Mouse (Mus musculus) CH12.LX (cell line): ENCODE measurements around the gene Mrln. TPM values are rescaled to one million over a fixed set of nuclear protein-coding genes. Genes with fewer than 3 reads are reported as not detected.

Experiments used
- DNase-seq: peaks from one replicate; pipeline ENCODE4 v3.0.0-alpha.2; 2013; ENCODE audit errors: extremely low read depth
- H3K27ac ChIP-seq: 2 replicates; pipeline ENCODE4 v1.5.1; 2012; ENCODE audit warnings: low read depth, mild to moderate bottlenecking, control low read depth, moderate library complexity; ENCODE audit not compliant: insufficient read depth
- H3K27me3 ChIP-seq: replicated peaks from 2 replicates; pipeline ENCODE3; 2012; ENCODE audit warnings: inconsistent platforms
- H3K36me3 ChIP-seq, 2 experiments: replicated peaks in 1 of 2; 2 replicates each; pipeline versions ENCODE3 to v1.6.1; 2012; ENCODE audit warnings: inconsistent platforms in 1 of 2, low read length in 1 of 2, mild to moderate bottlenecking in 1 of 2, mixed read lengths in 1 of 2, moderate library complexity in 1 of 2; ENCODE audit not compliant: control insufficient read depth in 1 of 2, insufficient read depth in 1 of 2
- H3K4me1 ChIP-seq, 2 experiments: 2 replicates each; pipeline ENCODE4 v1.6.1; 2012; ENCODE audit warnings: inconsistent platforms in 1 of 2, moderate library complexity in 1 of 2; ENCODE audit not compliant: insufficient read depth in 2 of 2, control insufficient read depth in 1 of 2
- H3K4me2 ChIP-seq: 2 replicates; pipeline ENCODE4 v1.6.1; 2012; ENCODE audit warnings: low read depth, mild to moderate bottlenecking, control low read depth; ENCODE audit not compliant: poor library complexity, insufficient read depth, severe bottlenecking
- H3K4me3 ChIP-seq, 3 experiments: fragments of 150-350 bp in 1 of 3; sonication (generic) in 1 of 3; replicated peaks in 1 of 3; 2 replicates each; pipeline versions ENCODE3 to v1.5.1; 2011 to 2012; ENCODE audit warnings: low read depth in 2 of 3, low read length in 2 of 3, mild to moderate bottlenecking in 2 of 3, moderate library complexity in 2 of 3, control low read depth in 1 of 3, improper control_type of control experiment in 1 of 3, inconsistent platforms in 1 of 3, mixed read lengths in 1 of 3; ENCODE audit not compliant: poor library complexity in 1 of 3
- H3K79me2 ChIP-seq: replicated peaks from 2 replicates; pipeline ENCODE4 v1.6.1; 2012; ENCODE audit warnings: mild to moderate bottlenecking, moderate library complexity; ENCODE audit not compliant: control insufficient read depth, poor library complexity, insufficient read depth, severe bottlenecking; ENCODE audit errors: extremely low read depth
- H3K9ac ChIP-seq: 2 replicates; pipeline ENCODE4 v1.6.1; 2012; ENCODE audit warnings: low read depth, mild to moderate bottlenecking, control low read depth, moderate library complexity; ENCODE audit not compliant: insufficient read depth
- H3K9me3 ChIP-seq: replicated peaks from 2 replicates; pipeline ENCODE3; 2012; ENCODE audit warnings: low read length, inconsistent platforms, mixed read lengths
- BHLHE40 ChIP-seq: IDR thresholded peaks from 2 replicates; pipeline ENCODE4 v1.6.1; 2011; ENCODE audit warnings: mild to moderate bottlenecking, low read depth, low read length, improper control_type of control experiment
- CHD2 ChIP-seq: IDR thresholded peaks from 2 replicates; pipeline ENCODE4 v1.6.1; 2011; ENCODE audit warnings: low read length, improper control_type of control experiment
- CTCF ChIP-seq, 2 experiments: IDR thresholded peaks in 1 of 2; conservative IDR thresholded peaks in 1 of 2; 2 replicates each; pipeline ENCODE4 v1.5.1; 2011 to 2012; ENCODE audit warnings: low read depth in 2 of 2, low read length in 2 of 2, improper control_type of control experiment in 1 of 2, inconsistent platforms in 1 of 2, mild to moderate bottlenecking in 1 of 2, moderate library complexity in 1 of 2
- E2F4 ChIP-seq: IDR thresholded peaks from 2 replicates; pipeline ENCODE4 v1.6.1; 2011; ENCODE audit warnings: low read depth, low read length, improper control_type of control experiment; ENCODE audit not compliant: insufficient replicate concordance
- EP300 ChIP-seq: IDR thresholded peaks from 2 replicates; pipeline ENCODE4 v1.6.1; 2011; ENCODE audit warnings: low read length, improper control_type of control experiment
- ETS1 ChIP-seq: conservative IDR thresholded peaks from 2 replicates; pipeline ENCODE4 v1.6.1; 2012; ENCODE audit warnings: low read depth, mild to moderate bottlenecking, inconsistent platforms, low read length, improper control_type of control experiment, moderate library complexity
- GABPA ChIP-seq: IDR thresholded peaks from 2 replicates; pipeline ENCODE4 v1.6.1; 2012; ENCODE audit warnings: low read depth, low read length, improper control_type of control experiment, inconsistent platforms; ENCODE audit not compliant: insufficient replicate concordance
- HCFC1 ChIP-seq: IDR thresholded peaks from 2 replicates; pipeline ENCODE4 v1.6.1; 2012; ENCODE audit warnings: low read depth, mild to moderate bottlenecking, inconsistent platforms, low read length, improper control_type of control experiment
- IRF4 ChIP-seq: IDR thresholded peaks from 2 replicates; pipeline ENCODE4 v1.6.1; 2014; ENCODE audit warnings: low read depth, mild to moderate bottlenecking, inconsistent platforms, low read length, improper control_type of control experiment
- KAT2A ChIP-seq: IDR thresholded peaks from 2 replicates; pipeline ENCODE4 v1.6.1; 2012; ENCODE audit warnings: low read length, improper control_type of control experiment, inconsistent platforms; ENCODE audit not compliant: insufficient replicate concordance
- MAFK ChIP-seq: IDR thresholded peaks from 2 replicates; pipeline ENCODE4 v1.6.1; 2011; ENCODE audit warnings: low read length, improper control_type of control experiment; ENCODE audit not compliant: insufficient replicate concordance
- MAX ChIP-seq: IDR thresholded peaks from 2 replicates; pipeline ENCODE4 v1.6.1; 2011; ENCODE audit warnings: low read length, improper control_type of control experiment
- MAZ ChIP-seq: IDR thresholded peaks from 2 replicates; pipeline ENCODE4 v1.6.1; 2012; ENCODE audit warnings: low read depth, mild to moderate bottlenecking, inconsistent platforms, low read length, improper control_type of control experiment, moderate library complexity
- MEF2A ChIP-seq: IDR thresholded peaks from 2 replicates; pipeline ENCODE4 v1.6.1; 2014; ENCODE audit warnings: low read depth, mild to moderate bottlenecking, inconsistent platforms, low read length, improper control_type of control experiment, borderline replicate concordance
- MXI1 ChIP-seq: IDR thresholded peaks from 2 replicates; pipeline ENCODE4 v1.6.1; 2011; ENCODE audit warnings: mild to moderate bottlenecking, low read depth, low read length, improper control_type of control experiment
- PAX5 ChIP-seq: IDR thresholded peaks from 2 replicates; pipeline ENCODE4 v1.6.1; 2012; ENCODE audit warnings: low read length, inconsistent platforms, mixed read lengths
- POLR2AphosphoS2 ChIP-seq: IDR thresholded peaks from 2 replicates; pipeline ENCODE4 v1.6.1; 2011; ENCODE audit warnings: low read depth, low read length, improper control_type of control experiment
- RAD21 ChIP-seq: IDR thresholded peaks from 2 replicates; pipeline ENCODE4 v1.6.1; 2011; ENCODE audit warnings: low read depth, mild to moderate bottlenecking, low read length, improper control_type of control experiment, moderate library complexity
- RCOR1 ChIP-seq: conservative IDR thresholded peaks from 2 replicates; pipeline ENCODE4 v1.6.1; 2012; ENCODE audit warnings: low read depth, mild to moderate bottlenecking, inconsistent platforms, low read length, improper control_type of control experiment
- SMC3 ChIP-seq: IDR thresholded peaks from 2 replicates; pipeline ENCODE4 v1.6.1; 2011; ENCODE audit warnings: low read depth, low read length, improper control_type of control experiment
- TBP ChIP-seq: conservative IDR thresholded peaks from 2 replicates; pipeline ENCODE4 v1.6.1; 2011; ENCODE audit warnings: low read depth, low read length, improper control_type of control experiment
- TCF12 ChIP-seq: IDR thresholded peaks from 2 replicates; pipeline ENCODE4 v1.6.1; 2014; ENCODE audit warnings: low read depth, mild to moderate bottlenecking, inconsistent platforms, low read length, improper control_type of control experiment
- UBTF ChIP-seq: IDR thresholded peaks from 2 replicates; pipeline ENCODE4 v1.6.1; 2012; ENCODE audit warnings: low read depth, mild to moderate bottlenecking, inconsistent platforms, low read length, improper control_type of control experiment, moderate library complexity
- USF1 ChIP-seq: IDR thresholded peaks from 2 replicates; pipeline ENCODE4 v1.6.1; 2014; ENCODE audit warnings: low read depth, mild to moderate bottlenecking, inconsistent platforms, low read length, improper control_type of control experiment
- ZC3H11A ChIP-seq: IDR thresholded peaks from 2 replicates; pipeline ENCODE4 v1.6.1; 2012; ENCODE audit warnings: low read depth, mild to moderate bottlenecking, inconsistent platforms, low read length, improper control_type of control experiment
- ZNF384 ChIP-seq: IDR thresholded peaks from 2 replicates; pipeline ENCODE4 v1.6.1; 2012; ENCODE audit warnings: low read depth, low read length, improper control_type of control experiment, inconsistent platforms
- dilution Hi-C: fragments of 300-500 bp; cut with MboI; formaldehyde crosslinking; loops from 2 replicates; pipeline ENCODE4 v1.14.3; 2020; ENCODE audit warnings: low sequenced_read_pairs; ENCODE audit not compliant: extremely low pct_unique_long_range_greater_than_20kb, extremely low pct_ligation_motif_present
- in situ Hi-C: fragments of 300-500 bp; cut with MboI; formaldehyde crosslinking; loops from 3 replicates; pipeline ENCODE4 v1.14.3; 2019; ENCODE audit warnings: low sequenced_read_pairs, low pct_ligation_motif_present, low pct_unique_long_range_greater_than_20kb, mixed read lengths
- polyA plus RNA-seq: library from polyadenylated mRNA; unstranded; fragments of >175 nt; gene quantifications from 2 replicates; pipeline ENCODE4 v1.2.1, GENCODE M21; 2012; ENCODE audit warnings: low read depth; ENCODE audit not compliant: insufficient read length
- total RNA-seq, 2 experiments: library from RNA; depleted of rRNA; stranded (reverse); fragments of 300-350 nt in 1 of 2; fragments of >200 nt in 1 of 2; gene quantifications; 2 replicates each; pipeline ENCODE4 v1.2.3; 2012 to 2014

The Mrln gene
- total and polyA plus RNA-seq, 3 experiments: not detected

- H3K4me3 ChIP-seq: no peak overlapping the region
- no peak overlapping the region for H3K4me2 ChIP-seq
- H3K27ac ChIP-seq: no peak overlapping the region
- H3K9ac ChIP-seq: no peak overlapping the region
- DNase-seq: no peak
- TF ChIP-seq TCF12: no peak
- no peaks in the 10 kb centered on the region for H3K27me3 ChIP-seq
- in situ Hi-C loops: no loop called here
- dilution Hi-C loops: no loop called here
- H3K4me1 ChIP-seq: peaks cover 0 to 3% of the 10 kb centered on the region in 2 experiments; a peak in 1 of 4 replicates
- H3K9me3 ChIP-seq: no peaks in the 10 kb centered on the region
- H3K79me2 ChIP-seq: no peaks in the 10 kb centered on the region
- H3K36me3 ChIP-seq: no peaks in the 10 kb centered on the region
Measured at GRCm38 (mm10) chr10:70226608-70227007, 22.1 kb downstream of the Mrln start.

- Histone ChIP-seq H3K27ac (no peak overlapping the region), H3K4me1 (peaks cover 0 to 3% of the 10 kb centered on the region in 2 experiments; a peak in 1 of 4 replicates), H3K4me3 (no peak overlapping the region), H3K27me3 (no peaks in the 10 kb centered on the region), H3K79me2 (no peaks in the 10 kb centered on the region), H3K9me3 (no peaks in the 10 kb centered on the region), H3K36me3 (no peaks in the 10 kb centered on the region), H3K9ac (no peak overlapping the region), H3K4me2 (no peak overlapping the region)
- dilution Hi-C loops (no loop called here), in situ Hi-C loops (no loop called here)
- no peak for DNase-seq
- TF ChIP-seq UBTF (no peak), ETS1 (no peak), MXI1 (no peak), TBP (no peak), ZNF384 (no peak), SMC3 (no peak), KAT2A (no peak), EP300 (no peak), IRF4 (no peak), RCOR1 (no peak), MAX (no peak), MEF2A (no peak), BHLHE40 (no peak)
Measured at GRCm38 (mm10) chr10:70230352-70230751, 25.9 kb downstream of the Mrln start.

GRCm38 (mm10) chr10:70237936-70238335, 33.5 kb downstream of the Mrln start:
- dilution Hi-C loops (no loop called here), in situ Hi-C loops (no loop called here)
- H3K36me3 ChIP-seq: no peaks in the 10 kb centered on the region
- H3K4me3 ChIP-seq: no peak overlapping the region
- H3K4me1 ChIP-seq: peaks cover 0 to 3% of the 10 kb centered on the region in 2 experiments; a peak in 2 of 4 replicates
- no peaks in the 10 kb centered on the region for H3K27me3 ChIP-seq
- TF ChIP-seq ZC3H11A (no peak), E2F4 (no peak), MAX (no peak), USF1 (no peak), POLR2AphosphoS2 (no peak), KAT2A (no peak), CTCF (conservative IDR thresholded peaks at IDR 0.05 in 1 of 2, IDR thresholded peaks at IDR 0.05 in 1 of 2; ENCODE audit: low read depth in 2 of 2, low read length in 2 of 2) (no peak), RAD21 (no peak), ETS1 (no peak), PAX5 (no peak), EP300 (no peak), SMC3 (no peak), TCF12 (no peak), CHD2 (no peak), HCFC1 (no peak), GABPA (no peak), MAZ (no peak), MAFK (no peak)
- H3K27ac ChIP-seq: no peak overlapping the region
- H3K9me3 ChIP-seq: no peaks in the 10 kb centered on the region
- no peaks in the 10 kb centered on the region for H3K79me2 ChIP-seq
- no peak overlapping the region for H3K9ac ChIP-seq
- DNase-seq: no peak
- H3K4me2 ChIP-seq: no peak overlapping the region
